Mouse (Mus musculus) kidney, embryonic 14.5 days (tissue): ENCODE data around the gene Gatad2b. TPM values are rescaled to one million over a fixed set of nuclear protein-coding genes. Genes with fewer than 3 reads are reported as not detected.

Experiments
- ATAC-seq: fragments of 200-750 bp; cut with Nextera tagmentation; 2 replicates; pipeline ENCODE4 v1.8.0; 2017; ENCODE audit warnings: moderate number of reproducible peaks, mild to moderate bottlenecking, moderate TSS enrichment, moderate library complexity; ENCODE audit not compliant: low FRiP score, low TSS enrichment
- H3K27ac ChIP-seq: fragments of 300-500 bp; sonication (generic); 2 replicates; pipeline ENCODE4 v1.5.1; 2014; ENCODE audit warnings: low read depth, mild to moderate bottlenecking, low read length, moderate library complexity, mixed read lengths
- H3K27me3 ChIP-seq: fragments of 300-500 bp; sonication (generic); 2 replicates; pipeline ENCODE4 v1.6.1; 2014; ENCODE audit warnings: mild to moderate bottlenecking, low read length; ENCODE audit not compliant: control insufficient read depth, insufficient read depth
- H3K36me3 ChIP-seq: fragments of 300-500 bp; sonication (generic); 2 replicates; pipeline ENCODE4 v1.6.1; 2014; ENCODE audit warnings: low read length, mixed read lengths; ENCODE audit not compliant: control insufficient read depth, insufficient read depth
- H3K4me1 ChIP-seq: fragments of 300-500 bp; sonication (generic); 2 replicates; pipeline ENCODE4 v1.6.1; 2014; ENCODE audit warnings: low read length, mixed read lengths; ENCODE audit not compliant: control insufficient read depth, insufficient read depth
- H3K4me2 ChIP-seq: fragments of 300-500 bp; sonication (generic); replicated peaks from 2 replicates; pipeline ENCODE4 v1.6.1; 2014; ENCODE audit warnings: low read depth, mild to moderate bottlenecking, low read length
- H3K4me3 ChIP-seq: fragments of 300-500 bp; sonication (generic); 2 replicates; pipeline ENCODE4 v1.5.1; 2014; ENCODE audit warnings: mild to moderate bottlenecking, low read length
- H3K9ac ChIP-seq: fragments of 300-500 bp; sonication (generic); 2 replicates; pipeline ENCODE4 v1.6.1; 2014; ENCODE audit warnings: low read depth, mild to moderate bottlenecking, low read length, moderate library complexity
- H3K9me3 ChIP-seq: fragments of 300-500 bp; sonication (generic); 2 replicates; pipeline ENCODE4 v1.6.1; 2016; ENCODE audit warnings: low read length; ENCODE audit not compliant: control insufficient read depth
- WGBS: fragments of 180-500 bp; shearing (Covaris S2); extraction: QIAGEN DNeasy Blood & Tissue Kit; methylation state at CpG from one replicate; pipeline ENCODE4 v1.1.7; 2014; 5-methylcytosine and 5-hydroxymethylcytosine counted together
- polyA plus RNA-seq: library from polyadenylated mRNA; unstranded; fragments of >200 nt; fragmentation: Nextera tagmentation; extraction: Ambion mirVana; gene quantifications from 2 replicates; pipeline ENCODE4 v1.2.1, GENCODE M21; 2014

Gatad2b gene
- polyA plus RNA-seq, 1 experiment from 2014 or later = 24.5 TPM

DNA sequence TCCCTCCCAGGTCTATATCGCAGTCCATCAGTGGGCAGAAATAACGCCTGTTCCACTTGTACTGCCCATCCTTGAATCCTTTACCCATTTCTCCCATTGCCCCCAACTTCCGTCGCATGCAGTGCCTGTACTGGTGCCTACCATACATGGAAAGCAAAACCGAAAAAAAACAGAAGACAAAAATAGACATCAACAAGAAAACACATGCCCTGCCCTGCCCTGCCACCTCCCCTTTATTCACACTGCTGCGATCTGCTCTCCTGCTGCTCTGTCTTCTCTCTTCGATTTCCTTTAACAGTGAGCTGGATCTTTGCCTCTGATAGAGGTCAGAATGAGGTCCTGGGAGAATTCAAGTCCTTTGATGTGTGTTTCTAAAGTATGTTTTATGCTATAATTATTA is 65.0 kb downstream of the Gatad2b start:
- H3K27me3 ChIP-seq = no peaks in the 10 kb centered on the region
- peaks cover 74% of the 10 kb centered on the region for H3K36me3 ChIP-seq
- no peaks in the 10 kb centered on the region for H3K4me1 ChIP-seq
- H3K9ac ChIP-seq = no peak overlapping the region
- ATAC-seq = no peak
- H3K4me3 ChIP-seq = no peak overlapping the region
- H3K27ac ChIP-seq = no peak overlapping the region
- H3K9me3 ChIP-seq = no peaks in the 10 kb centered on the region
- WGBS = 91% methylated on average over 7 of the region's 7 CpGs
- H3K4me2 ChIP-seq = no peak overlapping the region

- 90% methylated on average over 1 of the region's 1 CpGs for WGBS
- ATAC-seq = no peak
- Histone ChIP-seq H3K4me3 (no peak overlapping the region), H3K36me3 (peaks cover 61% of the 10 kb centered on the region), H3K4me2 (no peak overlapping the region), H3K9ac (no peak overlapping the region), H3K4me1 (no peaks in the 10 kb centered on the region), H3K27me3 (no peaks in the 10 kb centered on the region), H3K27ac (no peak overlapping the region), H3K9me3 (no peaks in the 10 kb centered on the region)
These were observed 66.3 kb downstream of the Gatad2b start for GRCm38 (mm10) chr3:90359230-90359629.

- 91% methylated on average over 4 of the region's 4 CpGs for WGBS
- Histone ChIP-seq H3K9me3 (no peaks in the 10 kb centered on the region), H3K27me3 (no peaks in the 10 kb centered on the region), H3K27ac (no peak overlapping the region), H3K36me3 (peaks cover 38% of the 10 kb centered on the region), H3K9ac (no peak overlapping the region), H3K4me1 (no peaks in the 10 kb centered on the region), H3K4me3 (no peak overlapping the region), H3K4me2 (no peak overlapping the region)
- ATAC-seq = no peak
These were observed 68.5 kb downstream of the Gatad2b start for GRCm38 (mm10) chr3:90361476-90361875.

DNA sequence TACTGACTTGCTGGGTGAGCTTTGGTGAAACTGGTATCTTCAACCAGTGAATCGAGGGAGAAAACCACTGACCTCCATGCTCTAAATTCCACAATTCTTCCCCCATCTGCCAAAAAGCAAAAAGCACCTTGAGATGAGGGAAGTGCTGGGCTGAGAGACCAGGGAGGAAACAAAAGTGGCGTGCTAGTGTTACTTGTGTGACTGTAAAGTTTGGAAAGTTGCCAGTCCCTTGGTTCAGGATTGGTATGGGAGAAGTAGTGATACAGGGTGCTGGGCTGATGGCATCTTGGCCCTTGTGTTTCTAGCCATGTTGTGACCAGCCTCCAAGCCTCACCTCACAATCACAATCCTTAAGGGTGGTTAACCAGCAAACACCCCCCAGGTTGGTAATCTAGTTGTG is 69.4 kb downstream of the Gatad2b start:
- Histone ChIP-seq H3K4me2 (no peak overlapping the region), H3K27ac (no peak overlapping the region), H3K9ac (no peak overlapping the region), H3K4me3 (no peak overlapping the region), H3K4me1 (no peaks in the 10 kb centered on the region), H3K9me3 (no peaks in the 10 kb centered on the region), H3K27me3 (no peaks in the 10 kb centered on the region), H3K36me3 (peaks cover 30% of the 10 kb centered on the region; the same call in 1 of the 2 replicates)
- ATAC-seq = no peak
- WGBS = 92% methylated on average over 2 of the region's 2 CpGs

DNA sequence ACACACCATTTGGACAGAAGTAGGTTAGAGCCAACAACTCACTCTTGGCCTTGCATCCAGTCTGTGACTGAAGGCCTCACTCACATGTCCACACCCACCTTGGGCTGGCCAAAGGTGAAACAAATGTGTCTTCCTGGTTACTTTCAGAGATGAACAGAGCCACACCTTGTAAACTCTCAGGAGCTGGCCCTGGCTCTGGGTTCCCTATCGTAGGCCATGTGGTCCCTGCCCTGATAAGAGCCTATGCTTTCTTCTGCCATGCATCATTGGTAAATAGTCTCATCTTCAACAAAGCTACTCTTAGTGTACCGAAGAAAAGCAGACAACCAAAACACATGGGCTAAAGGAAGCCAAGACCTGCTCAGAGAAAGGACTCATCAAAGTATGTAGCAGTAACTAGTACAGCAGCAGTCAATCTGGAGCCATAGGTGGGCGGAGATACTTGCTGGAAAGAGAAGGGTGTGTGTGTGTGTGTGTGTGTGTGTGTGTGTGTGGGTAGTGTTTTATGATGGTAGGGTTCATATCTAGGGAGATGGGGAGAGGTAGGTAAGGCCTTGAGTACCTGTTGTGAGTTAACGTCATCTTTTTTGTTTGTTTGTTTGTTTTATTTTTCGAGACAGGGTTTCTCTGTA is 74.1 kb downstream of the Gatad2b start:
- Histone ChIP-seq H3K36me3 (peaks cover 2% of the 10 kb centered on the region; the same call in 1 of the 2 replicates), H3K9me3 (no peaks in the 10 kb centered on the region), H3K4me1 (no peaks in the 10 kb centered on the region), H3K4me2 (no peak overlapping the region), H3K27me3 (no peaks in the 10 kb centered on the region), H3K4me3 (no peak overlapping the region), H3K27ac (no peak overlapping the region), H3K9ac (no peak overlapping the region)
- ATAC-seq = no peak
- WGBS = 94% methylated on average over 5 of the region's 5 CpGs

DNA sequence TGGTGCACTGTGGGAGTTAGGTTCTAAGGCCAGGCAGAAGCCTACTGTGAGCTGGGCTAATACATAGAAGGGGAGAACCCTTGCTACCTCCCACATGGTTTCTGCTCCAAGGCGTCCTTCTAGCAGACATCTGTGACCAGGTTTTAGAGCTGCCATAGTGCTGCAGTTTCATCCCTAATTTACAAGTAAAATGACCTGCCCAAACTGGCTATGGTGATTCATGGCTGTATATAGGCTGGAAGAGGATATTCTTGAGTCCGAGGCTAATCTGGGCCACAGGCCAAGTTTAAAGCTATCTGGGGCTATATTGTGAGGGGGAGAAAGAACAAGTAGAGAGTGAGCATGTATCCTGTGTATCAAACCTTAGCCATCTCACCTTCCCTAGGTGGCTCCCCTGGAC is 76.1 kb downstream of the Gatad2b start:
- no peaks in the 10 kb centered on the region for H3K36me3 ChIP-seq
- ATAC-seq = no peak
- 49% methylated on average over 2 of the region's 2 CpGs for WGBS
- no peak overlapping the region for H3K27ac ChIP-seq
- no peak overlapping the region for H3K4me2 ChIP-seq
- H3K4me1 ChIP-seq = no peaks in the 10 kb centered on the region
- H3K4me3 ChIP-seq = no peak overlapping the region
- H3K27me3 ChIP-seq = no peaks in the 10 kb centered on the region
- no peak overlapping the region for H3K9ac ChIP-seq
- H3K9me3 ChIP-seq = no peaks in the 10 kb centered on the region

GRCm38 (mm10) chr3:90371857-90372256 is 78.9 kb downstream of the Gatad2b start:
- Histone ChIP-seq H3K27ac (no peak overlapping the region), H3K4me2 (no peak overlapping the region), H3K9ac (no peak overlapping the region), H3K4me3 (no peak overlapping the region), H3K27me3 (no peaks in the 10 kb centered on the region), H3K36me3 (no peaks in the 10 kb centered on the region), H3K9me3 (no peaks in the 10 kb centered on the region), H3K4me1 (no peaks in the 10 kb centered on the region)
- 71% methylated on average over 7 of the region's 7 CpGs for whole genome bisulfite sequencing
- no peak for ATAC-seq

- ATAC-seq = no peak
These were observed 79.8 kb downstream of the Gatad2b start for GRCm38 (mm10) chr3:90372817-90373216.

GRCm38 (mm10) chr3:90373432-90374028 is 80.6 kb downstream of the Gatad2b start:
- H3K27me3 ChIP-seq = no peaks in the 10 kb centered on the region
- no peak overlapping the region for H3K27ac ChIP-seq
- 29% methylated on average over 4 of the region's 4 CpGs for WGBS
- no peak overlapping the region for H3K4me3 ChIP-seq
- no peak overlapping the region for H3K4me2 ChIP-seq
- H3K9me3 ChIP-seq = no peaks in the 10 kb centered on the region
- H3K36me3 ChIP-seq = no peaks in the 10 kb centered on the region
- no peak overlapping the region for H3K9ac ChIP-seq
- peak; percentile 24; the same call in 1 of the 2 replicates for ATAC-seq
- H3K4me1 ChIP-seq = no peaks in the 10 kb centered on the region

More at GRCm38 (mm10) chr3:90372817-90373216, 79.8 kb downstream of the Gatad2b start:
- Histone ChIP-seq H3K4me2 (no peak overlapping the region), H3K36me3 (no peaks in the 10 kb centered on the region), H3K27me3 (no peaks in the 10 kb centered on the region), H3K4me1 (no peaks in the 10 kb centered on the region), H3K9ac (no peak overlapping the region), H3K4me3 (no peak overlapping the region), H3K9me3 (no peaks in the 10 kb centered on the region), H3K27ac (no peak overlapping the region)
- 68% methylated on average over 5 of the region's 5 CpGs for WGBS
